ENCODE assay signal across 19 mouse cellular contexts in the genomic region with DNA sequence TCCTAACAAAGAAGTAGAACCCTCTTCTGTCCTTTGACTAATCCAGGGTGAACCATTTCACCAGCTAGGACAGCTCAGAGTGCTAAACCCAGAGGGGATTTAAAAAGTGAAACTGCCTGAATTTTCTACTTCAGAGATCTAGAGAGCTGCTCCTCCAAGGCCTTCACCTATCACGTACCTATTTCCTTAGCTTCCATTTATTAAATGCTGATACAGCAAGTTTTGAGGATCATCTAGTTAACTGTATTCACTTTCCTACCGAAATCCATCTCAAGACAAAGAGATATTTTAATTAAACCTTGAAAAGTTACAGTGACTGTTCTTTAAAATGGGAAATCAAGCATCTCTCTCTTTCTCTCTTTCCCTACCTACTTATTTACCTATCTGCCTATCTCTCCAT.
"Had no signal": no experiment of that assay in that cellular context is flagged by ENCODE, and none has a peak within 500 bp of the region (broad histone marks: within the 10 kb centered on the region; RNA-seq: fewer than 3 reads in every experiment).

No protein-coding gene starts in this region.

- H3K4me1 ChIP-seq: megakaryocyte, embryonic 14.5 days; midbrain, embryonic 13.5 days; midbrain, embryonic 15.5 days; neural tube, embryonic 12.5 days had no signal

- ATAC-seq: liver, postnatal 0 days; lung, postnatal 0 days; midbrain, embryonic 13.5 days; midbrain, embryonic 15.5 days had no signal

- H3K27ac ChIP-seq: lung, embryonic 15.5 days; macrophage; midbrain, embryonic 13.5 days; midbrain, embryonic 15.5 days; neural tube, embryonic 12.5 days had no signal

- DNase-seq: liver, postnatal 0 days; lung, adult 2 months; lung, postnatal 14 days; lung, postnatal 36 days; right cerebral cortex, adult 18-20 months; right cerebral cortex, postnatal 25 days; right cerebral cortex, postnatal 4 days; spleen, adult 18-20 months; thymus, adult 18-20 months; thymus, postnatal 14 days; thymus, postnatal 36 days had no signal

- H3K4me2 ChIP-seq: lung, embryonic 15.5 days; midbrain, embryonic 11.5 days; midbrain, embryonic 13.5 days; midbrain, embryonic 15.5 days; neural tube, embryonic 12.5 days had no signal

- H3K27me3 ChIP-seq: lung, embryonic 15.5 days; midbrain, embryonic 13.5 days; midbrain, embryonic 15.5 days; neural tube, embryonic 12.5 days had no signal

- H3K9me3 ChIP-seq: lung, embryonic 15.5 days; megakaryocyte, embryonic 14.5 days; midbrain, embryonic 13.5 days; midbrain, embryonic 15.5 days; neural tube, embryonic 12.5 days had no signal

- H3K4me3 ChIP-seq: lung, embryonic 15.5 days; megakaryocyte, embryonic 14.5 days; midbrain, embryonic 13.5 days; midbrain, embryonic 15.5 days; neural tube, embryonic 12.5 days had no signal

- H3K9ac ChIP-seq: liver, postnatal 0 days; lung, embryonic 15.5 days; midbrain, embryonic 13.5 days; midbrain, embryonic 15.5 days; neural tube, embryonic 12.5 days had no signal

- H3K36me3 ChIP-seq: lung, embryonic 15.5 days; midbrain, embryonic 13.5 days; midbrain, embryonic 15.5 days; neural tube, embryonic 12.5 days had no signal
